Mouse (Mus musculus): ENCODE measurements around the gene Prkce. TPM values are rescaled to one million over a fixed set of nuclear protein-coding genes. Genes with fewer than 3 reads are reported as not detected.
A peak's percentile ranks its signal among the peaks of the same experiment; 100 is the strongest.

Gene Prkce
- polyA plus RNA-seq, 1 experiment from 2014 or later = 6.7 TPM

DNA sequence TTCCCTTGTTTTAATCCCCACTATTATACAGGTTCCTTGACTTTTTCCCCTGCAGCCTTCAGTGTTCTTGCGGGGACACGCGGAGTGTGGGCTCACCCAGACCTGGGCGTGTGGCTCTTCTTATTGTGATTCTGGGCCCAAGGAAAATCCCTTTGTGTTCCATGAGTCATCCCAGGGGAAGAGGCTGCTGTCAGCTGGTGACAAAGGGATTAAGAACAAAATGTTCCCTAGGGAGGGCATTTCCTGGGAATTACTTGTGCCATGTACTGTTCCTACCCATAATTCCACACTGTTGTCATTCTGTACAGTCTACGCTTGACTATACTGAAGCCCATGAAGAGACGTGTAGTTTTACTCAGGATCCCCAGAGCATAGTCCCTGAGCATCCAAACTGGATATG, 10.6 kb upstream of the Prkce start:
- Histone ChIP-seq H3K4me3 (no peak overlapping the region), H3K27ac (no peak overlapping the region), H3K4me2 (replicated peaks) (no peak overlapping the region), H3K36me3 (no peaks in the 10 kb centered on the region), H3K27me3 (no peaks in the 10 kb centered on the region), H3K9ac (no peak overlapping the region), H3K9me3 (no peaks in the 10 kb centered on the region), H3K4me1 (no peaks in the 10 kb centered on the region)
- no peak for ATAC-seq (ENCODE audit: low FRiP score, low read depth)
- 81% methylated on average over 6 of the region's 6 CpGs for WGBS

GRCm38 (mm10) chr17:86162672-86163071, 4.9 kb upstream of the Prkce start:
- no peaks in the 10 kb centered on the region for H3K36me3 ChIP-seq
- 66% methylated on average over 15 of the region's 15 CpGs for WGBS
- H3K4me2 ChIP-seq (replicated peaks) = no peak overlapping the region
- no peak overlapping the region for H3K9ac ChIP-seq
- H3K27ac ChIP-seq = no peak overlapping the region
- H3K27me3 ChIP-seq = no peaks in the 10 kb centered on the region
- peaks cover 15% of the 10 kb centered on the region for H3K4me1 ChIP-seq
- no peak for ATAC-seq (ENCODE audit: low FRiP score, low read depth)
- no peaks in the 10 kb centered on the region for H3K9me3 ChIP-seq
- no peak overlapping the region for H3K4me3 ChIP-seq

- Histone ChIP-seq H3K27me3 (no peaks in the 10 kb centered on the region), H3K36me3 (no peaks in the 10 kb centered on the region), H3K4me2 (replicated peaks) (no peak overlapping the region), H3K9ac (no peak overlapping the region), H3K4me3 (no peak overlapping the region), H3K27ac (no peak overlapping the region), H3K4me1 (peaks cover 25% of the 10 kb centered on the region), H3K9me3 (no peaks in the 10 kb centered on the region)
- ATAC-seq (ENCODE audit: low FRiP score, low read depth) = no peak
- WGBS = 87% methylated on average over 7 of the region's 7 CpGs
Observed at GRCm38 (mm10) chr17:86164416-86164815, 3.2 kb upstream of the Prkce start.

DNA sequence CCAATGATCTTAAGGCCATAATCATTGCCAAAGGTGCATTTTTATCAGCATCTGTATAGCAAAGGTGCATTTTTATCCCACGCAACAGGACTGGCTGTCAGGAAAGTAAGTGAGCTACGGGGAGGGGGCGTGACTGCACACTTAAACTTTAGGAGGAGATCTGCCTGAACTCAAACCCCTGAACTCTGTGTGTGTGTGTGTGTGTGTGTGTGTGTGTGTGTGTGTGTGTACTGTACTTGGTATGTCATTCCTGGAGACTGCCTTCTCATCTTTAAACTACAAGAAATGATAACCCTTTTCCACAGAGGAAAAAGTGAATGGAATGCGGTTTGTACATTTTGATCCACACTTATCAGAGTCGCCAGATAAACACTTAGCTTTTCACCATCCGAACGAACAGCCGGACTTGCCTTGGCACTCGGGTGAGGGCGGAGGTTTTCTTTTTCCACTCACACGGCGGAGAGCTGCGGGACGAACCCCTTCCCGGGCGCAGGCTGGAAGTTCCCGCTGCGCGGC, 1.5 kb upstream of the Prkce start:
- H3K27me3 ChIP-seq = no peaks in the 10 kb centered on the region
- peaks cover 42% of the 10 kb centered on the region for H3K4me1 ChIP-seq
- ATAC-seq (ENCODE audit: low FRiP score, low read depth) = no peak

DNA sequence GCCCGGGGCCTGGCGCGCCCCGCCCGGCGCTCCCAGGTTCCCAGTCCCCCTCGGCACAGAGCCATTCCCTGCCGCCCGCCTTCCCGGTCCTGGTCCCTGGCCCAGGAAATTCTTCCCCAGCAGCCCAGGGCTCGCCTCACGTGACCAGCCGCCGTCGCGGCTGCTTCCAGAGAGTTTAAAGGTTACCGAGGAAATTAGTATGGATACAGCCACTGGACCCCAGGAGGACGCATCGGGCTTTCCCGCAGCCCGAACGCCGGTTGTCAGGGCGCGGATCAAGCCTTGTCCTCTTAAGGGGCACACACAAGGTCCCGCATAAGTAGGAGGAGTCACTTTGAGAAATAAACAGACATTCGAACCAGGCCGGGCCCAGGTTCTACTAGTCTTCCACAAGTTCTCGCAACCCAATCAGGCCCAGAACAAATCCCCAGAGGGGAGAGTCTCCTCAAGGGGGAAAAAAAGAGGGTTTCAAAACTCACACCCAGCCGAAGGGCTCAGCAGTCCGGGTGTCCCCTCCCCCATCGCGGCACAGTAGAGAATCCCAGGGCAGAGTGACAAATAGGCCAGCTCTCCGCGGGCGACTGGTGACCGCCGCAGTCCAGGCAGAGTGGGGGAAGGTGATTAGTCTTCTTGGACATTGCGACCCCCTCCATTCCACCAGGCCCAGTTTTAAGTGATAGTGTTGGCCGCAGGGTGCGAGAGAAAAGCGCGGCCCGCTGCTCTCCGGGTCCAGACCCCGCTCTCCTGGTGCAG, 842 bp upstream of the Prkce start:
- H3K4me2 ChIP-seq (replicated peaks) = peak overlapping the region; percentile 95
- peak overlapping the region; percentile 98 for H3K27ac ChIP-seq
- whole genome bisulfite sequencing = under 1% methylated on average over 44 of the region's 46 CpGs
- H3K4me1 ChIP-seq = peaks cover 42% of the 10 kb centered on the region
- no peaks in the 10 kb centered on the region for H3K9me3 ChIP-seq
- peak overlapping the region; percentile 75 for H3K4me3 ChIP-seq
- no peaks in the 10 kb centered on the region for H3K36me3 ChIP-seq
- peak overlapping the region; percentile 87 for H3K9ac ChIP-seq
- ATAC-seq (ENCODE audit: low FRiP score, low read depth) = peak; percentile 49
- no peaks in the 10 kb centered on the region for H3K27me3 ChIP-seq

More for the DNA sequence above, 1.5 kb upstream of the Prkce start:
- Histone ChIP-seq H3K4me3 (peak overlapping the region; percentile 75), H3K27ac (peak overlapping the region; percentile 98), H3K36me3 (no peaks in the 10 kb centered on the region), H3K9ac (peak overlapping the region; percentile 87), H3K4me2 (replicated peaks) (peak overlapping the region; percentile 95), H3K9me3 (no peaks in the 10 kb centered on the region)
- WGBS = under 1% methylated on average over 19 of the region's 19 CpGs

GRCm38 (mm10) chr17:86168231-86168981, 821 bp downstream of the Prkce start:
- Histone ChIP-seq H3K27ac (peak overlapping the region; percentile 98; the same call in 1 of the 2 replicates), H3K4me2 (replicated peaks) (peak overlapping the region; percentile 95), H3K4me1 (peaks cover 42% of the 10 kb centered on the region), H3K27me3 (no peaks in the 10 kb centered on the region), H3K9ac (peak overlapping the region; percentile 87), H3K36me3 (peaks cover 7% of the 10 kb centered on the region), H3K9me3 (no peaks in the 10 kb centered on the region), H3K4me3 (peak overlapping the region; percentile 75)
- WGBS = under 1% methylated on average over 63 of the region's 64 CpGs
- ATAC-seq (ENCODE audit: low FRiP score, low read depth) = no peak

GRCm38 (mm10) chr17:86169092-86169491, 1.5 kb downstream of the Prkce start:
- H3K36me3 ChIP-seq = peaks cover 8% of the 10 kb centered on the region
- H3K4me3 ChIP-seq = peak overlapping the region; percentile 75
- H3K27ac ChIP-seq = no peak overlapping the region
- no peak for ATAC-seq (ENCODE audit: low FRiP score, low read depth)
- peak overlapping the region; percentile 95 for H3K4me2 ChIP-seq (replicated peaks)
- H3K9ac ChIP-seq = peak overlapping the region; percentile 87
- H3K9me3 ChIP-seq = no peaks in the 10 kb centered on the region
- peaks cover 42% of the 10 kb centered on the region for H3K4me1 ChIP-seq
- H3K27me3 ChIP-seq = no peaks in the 10 kb centered on the region
- WGBS = 18% methylated on average over 6 of the region's 6 CpGs

DNA sequence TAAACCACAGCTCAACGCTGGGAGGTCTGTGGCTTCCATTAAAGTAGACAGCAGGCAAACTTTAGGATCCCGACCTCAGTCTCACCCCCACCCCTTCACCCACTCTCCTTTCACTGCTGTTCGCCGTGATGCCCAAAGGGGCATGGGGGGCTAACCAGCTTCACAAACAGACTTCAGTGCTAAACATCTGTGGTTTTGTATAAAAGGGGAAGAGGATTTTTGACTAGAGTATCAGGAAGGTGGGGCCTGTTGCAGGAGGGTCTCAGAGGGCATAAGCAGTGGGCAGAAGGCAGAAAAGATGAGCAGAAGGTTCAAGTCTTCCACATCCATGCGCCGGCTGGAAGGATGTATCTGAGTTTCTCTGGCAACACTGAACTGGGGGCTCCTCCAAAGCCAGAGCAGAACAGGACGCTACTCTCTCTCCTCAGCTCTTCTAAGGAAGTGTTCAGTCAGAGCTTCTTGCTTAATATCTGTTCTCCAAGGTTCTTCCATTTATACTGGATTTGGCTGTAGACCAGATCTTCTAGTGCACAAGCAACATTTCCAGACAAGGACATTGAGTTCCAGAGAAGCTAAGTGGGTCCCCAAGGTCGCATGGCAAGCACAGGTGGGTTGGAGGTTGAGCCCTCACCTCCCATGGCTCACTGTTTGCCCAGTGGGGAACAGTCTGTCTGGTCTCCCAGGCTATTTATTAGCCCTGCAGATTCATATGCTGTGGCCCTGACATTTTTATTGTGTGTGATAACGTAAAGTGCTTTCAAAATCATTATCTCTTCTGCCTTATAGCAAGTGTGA, 2.8 kb downstream of the Prkce start:
- no peak for ATAC-seq (ENCODE audit: low FRiP score, low read depth)
- no peaks in the 10 kb centered on the region for H3K27me3 ChIP-seq
- no peak overlapping the region for H3K27ac ChIP-seq
- H3K9ac ChIP-seq = no peak overlapping the region
- peaks cover 38% of the 10 kb centered on the region for H3K4me1 ChIP-seq
- peaks cover 8% of the 10 kb centered on the region for H3K36me3 ChIP-seq
- H3K4me2 ChIP-seq (replicated peaks) = peak overlapping the region; percentile 95
- H3K4me3 ChIP-seq = peak overlapping the region; percentile 75
- H3K9me3 ChIP-seq = no peaks in the 10 kb centered on the region
- WGBS = 56% methylated on average over 9 of the region's 9 CpGs

GRCm38 (mm10) chr17:86175516-86175915, 7.9 kb downstream of the Prkce start:
- Histone ChIP-seq H3K4me3 (no peak overlapping the region), H3K27ac (no peak overlapping the region), H3K36me3 (peaks cover 8% of the 10 kb centered on the region), H3K9me3 (no peaks in the 10 kb centered on the region), H3K4me2 (replicated peaks) (no peak overlapping the region), H3K9ac (no peak overlapping the region), H3K4me1 (peaks cover 32% of the 10 kb centered on the region), H3K27me3 (no peaks in the 10 kb centered on the region)
- ATAC-seq (ENCODE audit: low FRiP score, low read depth) = no peak
- WGBS = 29% methylated on average over 9 of the region's 9 CpGs

- Histone ChIP-seq H3K4me3 (no peak overlapping the region), H3K36me3 (peaks cover 8% of the 10 kb centered on the region), H3K27me3 (no peaks in the 10 kb centered on the region), H3K9me3 (no peaks in the 10 kb centered on the region), H3K4me1 (peaks cover 25% of the 10 kb centered on the region), H3K4me2 (replicated peaks) (no peak overlapping the region), H3K9ac (no peak overlapping the region), H3K27ac (no peak overlapping the region)
- WGBS = 83% methylated on average over 7 of the region's 7 CpGs
- no peak for ATAC-seq (ENCODE audit: low FRiP score, low read depth)
Observed at GRCm38 (mm10) chr17:86176722-86177121, 9.1 kb downstream of the Prkce start.

DNA sequence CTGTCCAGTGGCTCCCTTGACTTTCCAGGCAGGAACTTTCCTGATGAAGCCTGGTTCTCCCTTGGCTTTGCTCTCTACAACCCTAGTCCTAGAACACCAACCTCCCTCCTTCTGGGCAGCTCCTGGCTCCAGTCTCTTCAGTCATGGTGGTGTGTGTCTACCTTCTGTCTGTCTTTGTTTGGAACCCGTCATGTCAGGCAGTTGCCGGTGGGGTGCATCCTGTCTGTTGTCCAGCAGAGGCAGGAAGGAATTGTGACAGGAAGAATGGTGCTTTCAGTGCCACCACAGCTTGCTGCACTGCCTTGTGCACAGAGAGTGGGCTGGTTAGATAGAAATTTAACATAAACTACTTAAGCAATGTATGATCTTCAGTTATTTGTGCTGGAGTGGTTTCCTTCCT, 16.2 kb downstream of the Prkce start:
- Histone ChIP-seq H3K36me3 (no peaks in the 10 kb centered on the region), H3K9me3 (no peaks in the 10 kb centered on the region), H3K4me2 (replicated peaks) (no peak overlapping the region), H3K27me3 (no peaks in the 10 kb centered on the region), H3K9ac (no peak overlapping the region), H3K4me1 (peaks cover 5% of the 10 kb centered on the region; the same call in 1 of the 2 replicates), H3K4me3 (no peak overlapping the region), H3K27ac (no peak overlapping the region)
- WGBS = 52% methylated on average over 2 of the region's 2 CpGs
- ATAC-seq (ENCODE audit: low FRiP score, low read depth) = no peak
